Mouse (Mus musculus): Measurements from ENCODE around the gene Gas6. TPM values are rescaled to one million over a fixed set of nuclear protein-coding genes. Genes with fewer than 3 reads are reported as not detected.

Gas6 gene
- polyA plus RNA-seq, 1 experiment, result 58.3 TPM

DNA sequence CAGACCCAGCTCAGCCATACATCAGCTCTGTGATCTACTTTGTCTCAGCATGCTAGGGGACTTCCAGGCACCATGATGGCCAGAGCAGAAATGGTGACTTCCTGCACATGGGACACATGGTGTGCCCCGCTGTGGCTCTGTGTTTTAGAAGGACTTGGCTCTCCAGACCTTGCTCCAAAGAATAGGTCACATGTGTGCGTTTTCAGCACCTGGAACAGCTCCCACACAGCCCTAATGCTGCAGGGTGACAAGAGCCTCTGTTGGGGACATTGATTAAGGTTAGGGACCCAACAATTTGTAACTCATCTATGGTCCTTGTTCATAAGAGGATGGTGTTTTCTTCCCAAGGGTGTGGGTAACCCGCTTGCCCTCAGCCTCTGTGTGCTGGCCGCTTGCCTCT, 46.1 kb downstream of the Gas6 start:
- WGBS, result 43% methylated on average over 4 of the region's 4 CpGs
- Histone ChIP-seq H3K36me3 (ENCODE audit: control insufficient read depth, insufficient read depth, low read length) (no peaks in the 10 kb centered on the region), H3K4me1 (ENCODE audit: control insufficient read depth, insufficient read depth, insufficient read length, low read length) (no peaks in the 10 kb centered on the region), H3K4me3 (ENCODE audit: low read depth, low read length) (no peak overlapping the region), H3K27ac (ENCODE audit: insufficient read depth, low read depth, low read length) (no peak overlapping the region), H3K27me3 (ENCODE audit: control insufficient read depth, insufficient read depth, low read length) (no peaks in the 10 kb centered on the region)
- TF ChIP-seq POLR2A (IDR thresholded peaks at IDR 0.05; ENCODE audit: low read depth, low read length) (no peak), CTCF (IDR thresholded peaks at IDR 0.05; ENCODE audit: extremely low read depth, insufficient read length, insufficient replicate concordance, low read depth, low read length) (no peak)

DNA sequence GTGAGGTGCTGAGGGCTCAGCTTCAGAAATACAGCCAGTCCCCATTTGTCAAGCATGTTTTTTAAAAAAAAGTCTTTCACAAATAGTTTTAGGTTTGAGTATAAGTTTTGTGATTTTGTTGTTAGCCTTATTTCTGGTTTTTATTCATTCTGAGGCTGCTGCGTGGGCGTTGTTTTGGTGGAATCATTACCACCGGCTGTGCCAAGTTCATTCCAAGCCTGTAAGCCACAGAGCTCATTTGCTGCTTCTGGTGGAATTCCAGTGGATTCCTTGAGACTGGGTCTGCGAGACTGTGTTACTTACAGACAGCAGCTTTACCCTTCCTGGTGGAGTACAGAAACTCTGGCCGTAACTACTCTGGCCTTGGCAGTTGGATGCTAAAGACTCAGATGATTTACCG, 47.8 kb downstream of the Gas6 start:
- Histone ChIP-seq H3K4me1 (ENCODE audit: control insufficient read depth, insufficient read depth, insufficient read length, low read length) (no peaks in the 10 kb centered on the region), H3K27me3 (ENCODE audit: control insufficient read depth, insufficient read depth, low read length) (no peaks in the 10 kb centered on the region), H3K36me3 (ENCODE audit: control insufficient read depth, insufficient read depth, low read length) (no peaks in the 10 kb centered on the region), H3K27ac (ENCODE audit: insufficient read depth, low read depth, low read length) (no peak overlapping the region), H3K4me3 (ENCODE audit: low read depth, low read length) (no peak overlapping the region)
- 84% methylated on average over 6 of the region's 6 CpGs for WGBS
- TF ChIP-seq CTCF (IDR thresholded peaks at IDR 0.05; ENCODE audit: extremely low read depth, insufficient read length, insufficient replicate concordance, low read depth, low read length), result no peak
- no peak for TF ChIP-seq POLR2A (IDR thresholded peaks at IDR 0.05; ENCODE audit: low read depth, low read length)

DNA sequence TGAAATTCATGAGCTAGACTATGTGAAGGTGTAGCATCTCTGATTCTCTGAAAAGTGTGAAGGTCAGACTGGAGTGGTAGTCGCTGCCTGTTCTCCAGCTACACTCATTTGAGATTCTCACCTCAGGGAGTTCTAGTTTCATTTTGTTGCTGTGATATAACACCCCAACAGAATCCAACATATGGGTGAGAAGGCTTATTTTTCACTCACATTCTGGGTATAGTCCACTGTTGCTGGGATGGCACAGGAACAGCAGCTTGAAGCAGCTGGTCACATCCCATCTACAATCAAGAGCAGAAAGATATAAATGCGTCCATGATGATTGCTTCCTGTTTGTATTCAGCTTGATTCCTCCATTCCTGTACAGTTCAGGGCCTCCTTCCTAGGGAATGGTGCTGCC, 52.1 kb downstream of the Gas6 start:
- H3K36me3 ChIP-seq (ENCODE audit: control insufficient read depth, insufficient read depth, low read length), result no peaks in the 10 kb centered on the region
- no peaks in the 10 kb centered on the region for H3K4me1 ChIP-seq (ENCODE audit: control insufficient read depth, insufficient read depth, insufficient read length, low read length)
- no peaks in the 10 kb centered on the region for H3K27me3 ChIP-seq (ENCODE audit: control insufficient read depth, insufficient read depth, low read length)
- no peak for TF ChIP-seq CTCF (IDR thresholded peaks at IDR 0.05; ENCODE audit: extremely low read depth, insufficient read length, insufficient replicate concordance, low read depth, low read length)
- TF ChIP-seq POLR2A (IDR thresholded peaks at IDR 0.05; ENCODE audit: low read depth, low read length), result no peak
- no peak overlapping the region for H3K27ac ChIP-seq (ENCODE audit: insufficient read depth, low read depth, low read length)
- 81% methylated on average over 2 of the region's 2 CpGs for WGBS
- no peak overlapping the region for H3K4me3 ChIP-seq (ENCODE audit: low read depth, low read length)

DNA sequence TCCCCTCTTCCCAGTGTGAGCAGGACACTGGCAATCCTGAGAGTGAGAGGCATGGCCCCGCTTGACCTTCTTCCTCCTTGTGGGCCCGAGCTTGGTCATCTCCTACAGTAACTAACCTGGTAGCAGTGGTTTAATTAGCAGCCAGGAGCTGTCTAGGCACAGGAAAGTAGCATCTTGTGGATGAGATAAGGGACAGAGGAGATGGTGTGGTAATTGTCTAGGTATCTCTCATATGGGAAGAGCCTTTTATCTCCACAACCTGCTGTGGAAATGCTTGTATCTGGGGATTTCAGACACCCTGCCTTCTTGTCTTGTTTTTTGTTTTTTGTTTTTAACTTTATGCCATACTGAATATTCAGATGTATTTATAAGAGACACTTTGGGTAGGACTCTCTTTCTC, 56.8 kb downstream of the Gas6 start:
- no peaks in the 10 kb centered on the region for H3K36me3 ChIP-seq (ENCODE audit: control insufficient read depth, insufficient read depth, low read length)
- peaks cover 25% of the 10 kb centered on the region for H3K27me3 ChIP-seq (ENCODE audit: control insufficient read depth, insufficient read depth, low read length)
- no peak overlapping the region for H3K4me3 ChIP-seq (ENCODE audit: low read depth, low read length)
- WGBS, result 66% methylated on average over 2 of the region's 2 CpGs
- TF ChIP-seq POLR2A (IDR thresholded peaks at IDR 0.05; ENCODE audit: low read depth, low read length), result no peak
- TF ChIP-seq CTCF (IDR thresholded peaks at IDR 0.05; ENCODE audit: extremely low read depth, insufficient read length, insufficient replicate concordance, low read depth, low read length), result no peak
- H3K27ac ChIP-seq (ENCODE audit: insufficient read depth, low read depth, low read length), result no peak overlapping the region
- H3K4me1 ChIP-seq (ENCODE audit: control insufficient read depth, insufficient read depth, insufficient read length, low read length), result no peaks in the 10 kb centered on the region

DNA sequence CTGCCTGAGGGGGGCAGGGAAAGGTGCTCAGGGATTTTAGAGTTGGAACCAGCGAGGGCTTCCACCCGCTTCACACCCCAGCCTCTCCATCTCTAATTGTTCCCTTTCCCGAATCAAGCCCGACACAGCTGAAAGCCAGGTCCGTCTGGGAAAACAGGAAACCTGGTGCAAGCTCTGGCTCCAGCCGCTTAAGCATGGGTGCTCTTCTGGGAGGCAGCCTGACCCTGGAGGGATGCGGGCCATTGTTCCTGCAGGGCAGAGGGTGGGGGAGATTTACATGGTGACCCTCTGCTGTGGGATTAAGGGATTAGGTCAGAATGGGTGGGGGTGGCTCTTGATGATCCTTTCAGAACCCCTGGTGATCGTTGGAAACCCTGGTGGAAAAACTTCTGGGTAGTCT, 58.2 kb downstream of the Gas6 start:
- Histone ChIP-seq H3K4me3 (ENCODE audit: low read depth, low read length) (peak overlapping the region; percentile 24; the same call in 1 of the 2 replicates), H3K27me3 (ENCODE audit: control insufficient read depth, insufficient read depth, low read length) (peaks cover 25% of the 10 kb centered on the region), H3K36me3 (ENCODE audit: control insufficient read depth, insufficient read depth, low read length) (no peaks in the 10 kb centered on the region), H3K27ac (ENCODE audit: insufficient read depth, low read depth, low read length) (peak overlapping the region; percentile 32; the same call in 1 of the 2 replicates), H3K4me1 (ENCODE audit: control insufficient read depth, insufficient read depth, insufficient read length, low read length) (no peaks in the 10 kb centered on the region)
- TF ChIP-seq CTCF (IDR thresholded peaks at IDR 0.05; ENCODE audit: extremely low read depth, insufficient read length, insufficient replicate concordance, low read depth, low read length) (no peak), POLR2A (IDR thresholded peaks at IDR 0.05; ENCODE audit: low read depth, low read length) (no peak)
- WGBS, result 8% methylated on average over 8 of the region's 8 CpGs

DNA sequence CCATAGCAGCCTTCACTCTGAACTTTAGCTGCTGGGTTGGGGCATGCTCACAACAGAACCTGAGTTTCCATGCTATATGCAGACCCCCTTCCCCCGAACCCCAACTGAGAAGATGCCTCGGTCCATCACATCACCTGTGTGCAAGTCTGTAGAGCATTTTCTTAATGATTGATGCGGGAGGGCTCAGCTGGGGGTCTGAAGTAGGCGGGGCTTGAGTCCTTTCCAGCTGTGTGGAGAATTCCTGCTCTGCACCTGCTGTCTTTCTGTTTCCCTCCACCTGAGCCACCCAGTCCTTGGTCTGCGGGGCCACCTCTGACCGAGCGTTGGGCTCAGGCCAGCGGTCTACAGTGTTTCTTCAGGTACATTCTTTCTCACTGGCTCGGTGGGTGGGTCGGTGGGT, 59.4 kb downstream of the Gas6 start, which contains the start of gene Tmem255b:
TSS of gene Tmem255b (plus strand) at position 301 of the 400 bp plus-strand sequence.
- Histone ChIP-seq H3K27ac (ENCODE audit: insufficient read depth, low read depth, low read length) (peak within 1 kb of the TSS; percentile 32; the same call in 1 of the 2 replicates), H3K36me3 (ENCODE audit: control insufficient read depth, insufficient read depth, low read length) (no peaks in the 10 kb centered on the region), H3K27me3 (ENCODE audit: control insufficient read depth, insufficient read depth, low read length) (peaks cover 25% of the 10 kb centered on the region), H3K4me3 (ENCODE audit: low read depth, low read length) (peak within 1 kb of the TSS; percentile 50), H3K4me1 (ENCODE audit: control insufficient read depth, insufficient read depth, insufficient read length, low read length) (no peaks in the 10 kb centered on the region)
- 25% methylated on average over 10 of the region's 10 CpGs for WGBS
- no peak for TF ChIP-seq POLR2A (IDR thresholded peaks at IDR 0.05; ENCODE audit: low read depth, low read length)
- no peak for TF ChIP-seq CTCF (IDR thresholded peaks at IDR 0.05; ENCODE audit: extremely low read depth, insufficient read length, insufficient replicate concordance, low read depth, low read length)

DNA sequence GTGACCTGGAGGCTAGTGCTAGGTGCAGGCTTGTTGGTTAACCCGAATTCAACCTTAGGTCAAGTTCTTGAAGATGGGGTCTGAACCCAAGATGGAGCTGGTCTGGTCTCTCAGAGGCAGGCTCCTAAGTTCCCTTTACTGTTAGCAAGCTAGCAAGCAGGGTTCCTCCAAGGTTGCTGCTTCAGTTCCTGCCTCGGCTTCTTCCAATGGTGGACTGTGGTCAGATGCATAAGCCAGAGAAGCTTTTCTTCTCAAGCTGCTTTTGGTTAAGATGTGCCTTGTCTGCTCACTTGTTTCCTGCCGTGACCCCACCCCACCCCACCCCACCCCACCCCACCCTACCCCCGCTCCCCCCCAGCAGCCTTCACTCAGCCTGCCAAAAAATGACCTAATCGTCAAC, 61.2 kb downstream of the Gas6 start:
- Histone ChIP-seq H3K36me3 (ENCODE audit: control insufficient read depth, insufficient read depth, low read length) (no peaks in the 10 kb centered on the region), H3K4me1 (ENCODE audit: control insufficient read depth, insufficient read depth, insufficient read length, low read length) (no peaks in the 10 kb centered on the region), H3K27ac (ENCODE audit: insufficient read depth, low read depth, low read length) (no peak overlapping the region), H3K27me3 (ENCODE audit: control insufficient read depth, insufficient read depth, low read length) (peaks cover 25% of the 10 kb centered on the region), H3K4me3 (ENCODE audit: low read depth, low read length) (no peak overlapping the region)
- 58% methylated on average over 5 of the region's 5 CpGs for WGBS
- TF ChIP-seq POLR2A (IDR thresholded peaks at IDR 0.05; ENCODE audit: low read depth, low read length), result no peak
- TF ChIP-seq CTCF (IDR thresholded peaks at IDR 0.05; ENCODE audit: extremely low read depth, insufficient read length, insufficient replicate concordance, low read depth, low read length), result no peak

Measured in small intestine, adult 2 months (tissue).